Mouse (Mus musculus) frontal cortex, adult 2 months (tissue): Measurements from ENCODE around the gene Man2c1. TPM values are rescaled to one million over a fixed set of nuclear protein-coding genes. Genes with fewer than 3 reads are reported as not detected.

Experiments used
- DNase-seq, 2 experiments: peaks; one replicate each; pipeline ENCODE4 v3.0.0; 2022; ENCODE audit warnings: low spot score in 1 of 2; ENCODE audit errors: extremely low spot score in 1 of 2
- polyA plus RNA-seq: library from polyadenylated mRNA; depleted of rRNA; stranded (reverse); fragments of >200 nt; gene quantifications from 2 replicates; pipeline ENCODE4 v1.2.3, GENCODE M21; 2012; rRNA removed

Gene Man2c1
- 241 and 243 TPM in 2 replicates for polyA plus RNA-seq

- peak; percentile 92 to 96 for DNase-seq
Observed at GRCm38 (mm10) chr9:57130577-57131433, at the start of gene Man2c1. Man2c1 (plus strand) TSS chr9:57130690.

GRCm38 (mm10) chr9:57082236-57082635 lies 48.3 kb upstream of the Man2c1 start:
- DNase-seq = no peak

GRCm38 (mm10) chr9:57117261-57117755 lies 13.2 kb upstream of the Man2c1 start:
- no peak for DNase-seq

GRCm38 (mm10) chr9:57129641-57130040 lies 849 bp upstream of the Man2c1 start:
- DNase-seq = no peak

- no peak for DNase-seq
Observed at GRCm38 (mm10) chr9:57137246-57137645, 6.8 kb downstream of the Man2c1 start.

- no peak for DNase-seq
Observed at GRCm38 (mm10) chr9:57137777-57138176, 7.3 kb downstream of the Man2c1 start.

- no peak for DNase-seq
Observed at GRCm38 (mm10) chr9:57138507-57138906, 8.0 kb downstream of the Man2c1 start.

- DNase-seq = no peak
Observed at GRCm38 (mm10) chr9:57139110-57139509, 8.6 kb downstream of the Man2c1 start.

GRCm38 (mm10) chr9:57139571-57139970 lies 9.1 kb downstream of the Man2c1 start:
- no peak for DNase-seq

GRCm38 (mm10) chr9:57141417-57142353 lies 11.2 kb downstream of the Man2c1 start:
- no peak for DNase-seq

- DNase-seq = no peak
Observed at GRCm38 (mm10) chr9:57143212-57143611, 12.7 kb downstream of the Man2c1 start.

- DNase-seq = no peak
Observed at GRCm38 (mm10) chr9:57144830-57145229, 14.3 kb downstream of the Man2c1 start.

- no peak for DNase-seq
Observed at GRCm38 (mm10) chr9:57146451-57147066, 16.1 kb downstream of the Man2c1 start.

GRCm38 (mm10) chr9:57147205-57148143 lies 17.0 kb downstream of the Man2c1 start:
- DNase-seq = no peak

- DNase-seq = peak; percentile 94 to 96
Observed at GRCm38 (mm10) chr9:57148144-57148878, 17.8 kb downstream of the Man2c1 start, which contains the start of gene Neil1. Neil1 (minus strand) TSS chr9:57148305.

GRCm38 (mm10) chr9:57149021-57149420 lies 18.5 kb downstream of the Man2c1 start:
- no peak for DNase-seq

GRCm38 (mm10) chr9:57150192-57150591 lies 19.7 kb downstream of the Man2c1 start:
- DNase-seq = no peak

- no peak for DNase-seq
Observed at GRCm38 (mm10) chr9:57152331-57152730, 21.8 kb downstream of the Man2c1 start.

GRCm38 (mm10) chr9:57156383-57156782 lies 25.9 kb downstream of the Man2c1 start:
- DNase-seq = no peak
